Mouse (Mus musculus) heart, embryonic 12.5 days (tissue): ENCODE measurements around the gene Dpf3. TPM values are rescaled to one million over a fixed set of nuclear protein-coding genes. Genes with fewer than 3 reads are reported as not detected.

Experiments used
- ATAC-seq: fragments of 200-750 bp; cut with Nextera tagmentation; 2 replicates; pipeline ENCODE4 v1.8.0; 2017; ENCODE audit warnings: moderate TSS enrichment, moderate library complexity; ENCODE audit not compliant: insufficient number of reproducible peaks, low FRiP score
- H3K27ac ChIP-seq: fragments of 300-500 bp; sonication (generic); 2 replicates; pipeline ENCODE4 v1.5.1; 2016; ENCODE audit warnings: mild to moderate bottlenecking, moderate library complexity; ENCODE audit not compliant: poor library complexity, severe bottlenecking
- H3K27me3 ChIP-seq: fragments of 300-500 bp; sonication (generic); replicated peaks from 2 replicates; pipeline ENCODE4 v1.6.1; 2016; ENCODE audit warnings: mild to moderate bottlenecking, moderate library complexity
- H3K36me3 ChIP-seq: fragments of 300-500 bp; sonication (generic); 2 replicates; pipeline ENCODE4 v1.6.1; 2016; ENCODE audit warnings: mild to moderate bottlenecking, moderate library complexity
- H3K4me1 ChIP-seq: fragments of 300-500 bp; sonication (generic); replicated peaks from 2 replicates; pipeline ENCODE4 v1.6.1; 2016; ENCODE audit warnings: mild to moderate bottlenecking
- H3K4me2 ChIP-seq: fragments of 300-500 bp; sonication (generic); 2 replicates; pipeline ENCODE4 v1.6.1; 2016; ENCODE audit warnings: mild to moderate bottlenecking, moderate library complexity
- H3K4me3 ChIP-seq: fragments of 300-500 bp; sonication (generic); 2 replicates; pipeline ENCODE4 v1.5.1; 2016; ENCODE audit warnings: mild to moderate bottlenecking
- H3K9ac ChIP-seq: fragments of 300-500 bp; sonication (generic); 2 replicates; pipeline ENCODE4 v1.6.1; 2016; ENCODE audit warnings: mild to moderate bottlenecking, moderate library complexity
- H3K9me3 ChIP-seq: fragments of 300-500 bp; sonication (generic); replicated peaks from 2 replicates; pipeline ENCODE4 v1.6.1; 2016; ENCODE audit warnings: mild to moderate bottlenecking, moderate library complexity
- WGBS: fragments of 180-500 bp; shearing (Covaris S2); methylation state at CpG from one replicate; pipeline ENCODE4 v1.1.7; 2016; 5-methylcytosine and 5-hydroxymethylcytosine counted together
- polyA plus RNA-seq: library from polyadenylated mRNA; unstranded; fragments of >200 nt; fragmentation: Nextera tagmentation; extraction: Ambion mirVana; gene quantifications from 2 replicates; pipeline ENCODE4 v1.2.1, GENCODE M21; 2016

Dpf3 gene
- polyA plus RNA-seq, 1 experiment from 2014 or later, result 27.1 TPM

- Histone ChIP-seq H3K9me3 (no peaks in the 10 kb centered on the region), H3K4me3 (no peak overlapping the region), H3K27ac (no peak overlapping the region)
These were observed 308.7 kb downstream of the Dpf3 start for GRCm38 (mm10) chr12:83178770-83179169.

GRCm38 (mm10) chr12:83169495-83170209 is 317.9 kb downstream of the Dpf3 start:
- Histone ChIP-seq H3K4me2 (peak overlapping the region; percentile 47), H3K9me3 (no peaks in the 10 kb centered on the region), H3K27ac (peak overlapping the region; percentile 78), H3K9ac (peak overlapping the region; percentile 48; the same call in 1 of the 2 replicates), H3K36me3 (no peaks in the 10 kb centered on the region), H3K27me3 (no peaks in the 10 kb centered on the region), H3K4me1 (peaks cover 26% of the 10 kb centered on the region), H3K4me3 (no peak overlapping the region)
- ATAC-seq, result 0 out of 2 replicates have a peak, but pooled peaks have one; percentile 36
- WGBS, result 20% methylated on average over 12 of the region's 12 CpGs

More at GRCm38 (mm10) chr12:83178770-83179169, 308.7 kb downstream of the Dpf3 start:
- Histone ChIP-seq H3K27me3 (no peaks in the 10 kb centered on the region), H3K36me3 (no peaks in the 10 kb centered on the region), H3K4me1 (no peaks in the 10 kb centered on the region), H3K9ac (no peak overlapping the region), H3K4me2 (no peak overlapping the region)
- ATAC-seq, result no peak
- 56% methylated on average over 2 of the region's 2 CpGs for WGBS

GRCm38 (mm10) chr12:83168310-83168709 is 319.2 kb downstream of the Dpf3 start:
- Histone ChIP-seq H3K9ac (no peak overlapping the region), H3K4me1 (peaks cover 35% of the 10 kb centered on the region), H3K36me3 (no peaks in the 10 kb centered on the region), H3K9me3 (no peaks in the 10 kb centered on the region), H3K4me2 (no peak overlapping the region), H3K4me3 (no peak overlapping the region), H3K27me3 (no peaks in the 10 kb centered on the region), H3K27ac (no peak overlapping the region)
- no peak for ATAC-seq
- WGBS, result 62% methylated on average over 6 of the region's 6 CpGs

GRCm38 (mm10) chr12:83165058-83165457 is 322.5 kb downstream of the Dpf3 start:
- Histone ChIP-seq H3K9me3 (no peaks in the 10 kb centered on the region), H3K36me3 (no peaks in the 10 kb centered on the region), H3K4me3 (no peak overlapping the region), H3K4me1 (peaks cover 37% of the 10 kb centered on the region), H3K4me2 (no peak overlapping the region), H3K27me3 (no peaks in the 10 kb centered on the region), H3K27ac (no peak overlapping the region), H3K9ac (no peak overlapping the region)
- ATAC-seq, result no peak
- 54% methylated on average over 1 of the region's 1 CpGs for WGBS

Other genes starting within 250 kb of the Dpf3 start
- 22.7 and 23.8 TPM in 2 replicates for gene Dcaf4, start 32.8 kb upstream of the Dpf3 start, polyA plus RNA-seq
- 16.3 and 19.2 TPM in 2 replicates for gene Zfyve1, start 109.5 kb upstream of the Dpf3 start, polyA plus RNA-seq
- gene Rbm25, start 143.5 kb upstream of the Dpf3 start, polyA plus RNA-seq, result 176 and 187 TPM in 2 replicates
- gene Psen1, start 200.4 kb upstream of the Dpf3 start, polyA plus RNA-seq, result 48.9 and 52.4 TPM in 2 replicates